Mouse (Mus musculus) bone marrow macrophage, adult 2 months (primary cell): ENCODE results near the gene Nfe2l2.

Experiments used
- CTCF ChIP-seq: IDR thresholded peaks from 2 replicates; pipeline ENCODE4 v1.5.1; 2012; ENCODE audit warnings: low read depth, mild to moderate bottlenecking, low read length, moderate library complexity
- POLR2A ChIP-seq: IDR thresholded peaks from 2 replicates; pipeline ENCODE4 v1.6.1; 2012; ENCODE audit warnings: mild to moderate bottlenecking, low read depth, low read length, borderline replicate concordance

- TF ChIP-seq CTCF, result no peak
- no peak for TF ChIP-seq POLR2A
Measured at GRCm38 (mm10) chr2:75632043-75632442, 72.4 kb downstream of the Nfe2l2 start.
